Mouse (Mus musculus) liver, adult 2 months (tissue): ENCODE measurements around the gene Fgfr2. TPM values are rescaled to one million over a fixed set of nuclear protein-coding genes. Genes with fewer than 3 reads are reported as not detected.

Source experiments
- DNase-seq: peaks from one replicate; pipeline ENCODE4 v3.0.0-alpha.2; 2011; ENCODE audit warnings: low read depth, low spot score; ENCODE audit errors: extremely low read depth
- H3K27ac ChIP-seq: fragments of 200-500 bp; replicated peaks from 2 replicates; pipeline ENCODE4 v1.5.1; 2012; ENCODE audit warnings: low read depth, mild to moderate bottlenecking, control low read depth, inconsistent platforms, low read length; ENCODE audit not compliant: insufficient read depth
- H3K27me3 ChIP-seq: fragments of 200-500 bp; 2 replicates; pipeline ENCODE4 v1.6.1; 2012; ENCODE audit warnings: mild to moderate bottlenecking, moderate library complexity, low read length, inconsistent platforms; ENCODE audit not compliant: control insufficient read depth, insufficient read depth
- H3K36me3 ChIP-seq: fragments of 200-500 bp; 2 replicates; pipeline ENCODE4 v1.6.1; 2012; ENCODE audit warnings: low read length, inconsistent platforms; ENCODE audit not compliant: control insufficient read depth, insufficient read depth
- H3K4me1 ChIP-seq: fragments of 200-500 bp; 2 replicates; pipeline ENCODE4 v1.6.1; 2011; ENCODE audit warnings: low read length; ENCODE audit not compliant: control insufficient read depth, insufficient read depth
- H3K4me3 ChIP-seq: fragments of 200-500 bp; 2 replicates; pipeline ENCODE4 v1.5.1; 2011; ENCODE audit warnings: low read depth, mild to moderate bottlenecking, control low read depth, low read length, moderate library complexity; ENCODE audit not compliant: insufficient read depth
- H3K79me2 ChIP-seq: fragments of 200-500 bp; 2 replicates; pipeline ENCODE4 v1.6.1; 2012; ENCODE audit warnings: inconsistent platforms, mild to moderate bottlenecking, low read length, moderate library complexity; ENCODE audit not compliant: control insufficient read depth, insufficient read depth
- H3K9ac ChIP-seq: fragments of 200-500 bp; 2 replicates; pipeline ENCODE4 v1.6.1; 2012; ENCODE audit warnings: low read depth, mild to moderate bottlenecking, control low read depth, inconsistent platforms, low read length
- CTCF ChIP-seq: fragments of 200-500 bp; IDR thresholded peaks from 2 replicates; pipeline ENCODE4 v1.5.1; 2011; ENCODE audit warnings: low read depth, low read length, control low read depth
- POLR2A ChIP-seq: fragments of 200-500 bp; IDR thresholded peaks from 2 replicates; pipeline ENCODE4 v1.6.1; 2011; ENCODE audit warnings: low read length, control low read depth; ENCODE audit not compliant: insufficient read depth; ENCODE audit errors: extremely low read depth
- WGBS: fragments of 180-500 bp; shearing (Covaris S2); methylation state at CpG from one replicate; pipeline ENCODE4 v1.1.7; 2018; 5-methylcytosine and 5-hydroxymethylcytosine counted together
- polyA plus RNA-seq: library from polyadenylated mRNA; depleted of rRNA; stranded (reverse); fragments of >200 nt; gene quantifications from 2 replicates; pipeline ENCODE4 v1.2.3, GENCODE M21; 2012
- total RNA-seq: library from RNA; depleted of rRNA; stranded (reverse); fragments of >200 nt; gene quantifications from 2 replicates; pipeline ENCODE4 v1.2.3, GENCODE M21; 2014

The Fgfr2 gene
- total and polyA plus RNA-seq, 2 experiments: 16.7 to 35.2 TPM

DNA sequence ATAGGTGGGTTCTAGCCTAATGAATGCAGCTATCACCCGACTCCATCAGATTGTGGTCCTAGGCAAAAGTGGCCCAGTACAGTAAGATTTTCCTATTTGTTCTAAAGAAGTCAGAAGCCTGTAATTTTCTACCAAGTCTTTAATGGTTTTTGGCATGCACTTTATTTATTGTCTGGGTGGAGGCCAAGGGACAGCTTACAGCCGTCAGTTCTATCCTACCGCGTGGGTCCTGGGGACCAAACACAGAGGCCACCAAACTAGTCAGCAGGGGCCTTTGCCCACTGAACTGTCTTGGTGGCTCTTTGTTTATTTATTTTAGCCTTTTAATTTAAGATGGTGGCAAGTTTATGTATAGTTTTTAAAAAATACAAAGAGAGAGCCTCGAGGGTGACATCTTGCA, 2544.5 kb downstream of the Fgfr2 start:
- Histone ChIP-seq H3K4me3 (no peak overlapping the region), H3K27ac (no peak overlapping the region), H3K27me3 (no peaks in the 10 kb centered on the region), H3K36me3 (no peaks in the 10 kb centered on the region), H3K79me2 (no peaks in the 10 kb centered on the region), H3K9ac (no peak overlapping the region), H3K4me1 (0 out of 2 replicates have a peak, but pooled peaks cover 5% of the 10 kb centered on the region)
- WGBS: 51% methylated on average over 5 of the region's 5 CpGs
- no peak for DNase-seq
- TF ChIP-seq CTCF: no peak

DNA sequence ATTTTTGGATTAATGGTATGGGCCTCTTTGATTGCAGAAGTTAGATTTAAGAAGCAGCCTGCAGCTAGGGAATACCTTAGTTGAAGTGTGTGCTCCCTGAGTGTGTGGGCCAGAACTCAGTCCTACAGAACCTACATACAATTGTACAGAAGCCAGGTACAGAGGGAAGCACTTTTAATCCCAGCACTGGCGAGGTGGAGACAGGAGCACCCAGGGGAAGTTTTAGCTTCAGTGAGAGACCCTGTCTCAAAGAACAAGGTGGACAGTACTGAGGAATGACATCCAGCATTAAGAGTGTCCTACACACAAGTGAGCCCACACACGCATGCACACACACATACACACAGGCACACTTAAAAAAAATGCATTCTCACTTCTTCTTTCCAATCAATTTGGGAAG, 2545.1 kb downstream of the Fgfr2 start:
- Histone ChIP-seq H3K36me3 (no peaks in the 10 kb centered on the region), H3K4me3 (no peak overlapping the region), H3K27me3 (no peaks in the 10 kb centered on the region), H3K27ac (no peak overlapping the region), H3K9ac (no peak overlapping the region), H3K79me2 (no peaks in the 10 kb centered on the region), H3K4me1 (0 out of 2 replicates have a peak, but pooled peaks cover 5% of the 10 kb centered on the region)
- DNase-seq: no peak
- 80% methylated on average over 2 of the region's 2 CpGs for WGBS
- TF ChIP-seq CTCF (no peak), POLR2A (no peak)

DNA sequence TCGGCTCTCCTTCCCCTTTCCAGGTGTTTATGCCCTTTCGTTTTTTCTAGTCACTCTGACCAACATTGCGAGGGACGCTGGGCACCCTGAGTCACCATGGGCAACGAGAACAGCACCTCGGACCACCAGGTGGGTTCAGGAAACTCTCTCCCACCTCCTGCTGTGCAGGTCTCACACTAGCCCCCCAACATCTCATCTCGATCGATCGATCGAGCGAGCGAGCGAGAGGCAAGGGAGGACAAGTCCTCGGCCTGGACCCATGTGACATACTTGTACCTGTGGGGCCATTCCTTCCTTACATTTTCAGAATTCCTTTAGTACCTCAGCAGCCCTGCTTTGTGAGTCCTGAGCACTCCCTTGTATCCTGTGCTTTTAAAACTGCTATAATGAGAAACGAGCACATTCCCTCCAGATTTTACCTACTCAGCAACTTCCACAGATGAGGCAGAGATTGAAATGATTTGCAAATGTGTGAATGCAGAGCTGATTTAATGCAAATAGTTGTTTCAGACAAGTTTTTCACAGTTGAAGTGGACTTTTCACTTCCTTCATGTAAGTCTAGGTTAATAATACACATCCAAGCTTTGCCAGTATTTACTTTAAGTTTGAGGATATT, 2545.7 kb downstream of the Fgfr2 start, which contains the start of gene Tacc2:
TSS of gene Tacc2 (plus strand) at position 51 of the 616 bp plus-strand sequence.
- Histone ChIP-seq H3K79me2 (no peaks in the 10 kb centered on the region), H3K4me1 (0 out of 2 replicates have a peak, but pooled peaks cover 5% of the 10 kb centered on the region), H3K27me3 (no peaks in the 10 kb centered on the region), H3K4me3 (peak within 1 kb of the TSS; percentile 53), H3K36me3 (no peaks in the 10 kb centered on the region), H3K27ac (peak within 1 kb of the TSS; percentile 11), H3K9ac (peak within 1 kb of the TSS; percentile 51)
- WGBS: 14% methylated on average over 15 of the region's 15 CpGs
- no peak for TF ChIP-seq CTCF
- TF ChIP-seq POLR2A: no peak
- peak; percentile 21 for DNase-seq

DNA sequence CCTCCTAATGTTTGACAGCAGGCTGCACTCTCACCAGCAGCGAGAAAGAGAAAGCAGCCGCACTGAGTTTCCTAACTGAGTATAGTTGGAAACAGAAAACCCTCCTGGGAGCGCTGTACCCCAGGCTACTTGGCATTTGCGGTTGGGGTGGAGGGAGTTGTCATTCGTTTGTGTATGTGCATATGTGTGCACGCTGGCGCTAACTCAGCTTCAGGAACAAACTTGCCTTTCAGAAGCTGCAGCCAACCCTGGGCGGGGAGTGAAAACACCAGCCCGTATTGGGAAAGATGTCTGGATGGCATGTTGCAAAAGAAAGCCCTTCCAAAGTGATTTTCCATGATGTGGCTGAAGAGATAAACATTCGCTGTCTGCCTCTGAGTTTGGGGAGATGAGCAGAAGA, 2546.2 kb downstream of the Fgfr2 start:
- no peaks in the 10 kb centered on the region for H3K36me3 ChIP-seq
- H3K79me2 ChIP-seq: no peaks in the 10 kb centered on the region
- DNase-seq: peak; percentile 79
- H3K9ac ChIP-seq: peak overlapping the region; percentile 51
- no peaks in the 10 kb centered on the region for H3K27me3 ChIP-seq
- no peak for TF ChIP-seq CTCF
- H3K27ac ChIP-seq: peak overlapping the region; percentile 11
- whole genome bisulfite sequencing: 1% methylated on average over 10 of the region's 10 CpGs
- H3K4me1 ChIP-seq: 0 out of 2 replicates have a peak, but pooled peaks cover 5% of the 10 kb centered on the region
- H3K4me3 ChIP-seq: peak overlapping the region; percentile 53

DNA sequence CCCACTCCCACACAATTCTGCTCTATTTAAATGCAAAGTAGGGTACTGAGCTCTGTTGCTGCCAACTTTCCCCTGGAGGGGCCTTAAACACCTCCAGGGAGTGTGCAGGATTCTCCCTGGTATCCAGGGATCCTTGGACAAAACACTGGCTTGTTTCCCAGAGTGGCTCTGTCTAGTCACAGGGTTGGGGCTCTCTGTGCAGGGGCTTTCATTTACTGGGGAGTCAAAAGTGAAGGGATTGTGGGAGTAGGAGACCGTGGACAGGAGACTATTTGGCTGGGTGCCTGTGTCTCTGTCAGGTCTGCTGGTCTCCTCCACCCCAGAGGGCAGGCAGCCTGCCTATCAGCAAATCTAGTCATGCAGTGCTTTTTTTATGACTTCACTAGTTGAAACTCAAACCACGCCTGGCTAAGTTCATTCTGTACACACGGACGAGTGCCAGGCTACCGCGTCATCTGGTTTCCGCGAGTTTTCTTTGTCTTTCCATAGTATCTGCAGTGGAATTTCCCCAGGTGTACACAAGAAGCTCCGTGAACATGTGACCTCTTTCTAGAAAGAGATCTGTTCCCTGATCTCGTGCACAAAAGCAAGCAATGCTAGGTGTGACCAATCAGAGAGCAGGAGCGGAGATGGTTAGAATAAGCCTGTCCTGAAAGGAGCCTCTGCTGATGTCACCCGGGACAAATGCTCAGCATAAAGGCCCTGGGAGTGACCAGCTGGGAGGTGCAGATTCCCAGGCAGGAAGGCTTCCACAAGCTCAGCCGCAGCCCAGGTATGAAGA, 2548.7 kb downstream of the Fgfr2 start:
- peak; percentile 90 for DNase-seq

More for the DNA sequence above, 2548.7 kb downstream of the Fgfr2 start:
- no peaks in the 10 kb centered on the region for H3K36me3 ChIP-seq
- H3K4me3 ChIP-seq: no peak overlapping the region; the same call in 1 of the 2 replicates
- H3K27me3 ChIP-seq: no peaks in the 10 kb centered on the region
- peak overlapping the region; percentile 4; the same call in 1 of the 2 replicates for H3K9ac ChIP-seq
- H3K79me2 ChIP-seq: no peaks in the 10 kb centered on the region
- H3K4me1 ChIP-seq: peaks cover 13% of the 10 kb centered on the region
- no peak for TF ChIP-seq CTCF
- TF ChIP-seq POLR2A: 0 out of 2 replicates have a peak, but pooled peaks have one; percentile 9
- WGBS: 24% methylated on average over 13 of the region's 13 CpGs
- peak overlapping the region; percentile 72 for H3K27ac ChIP-seq
